Mouse (Mus musculus): ENCODE results near the gene Bpifb6. TPM values are rescaled to one million over a fixed set of nuclear protein-coding genes. Genes with fewer than 3 reads are reported as not detected.

Bpifb6 gene
- polyA plus RNA-seq, 1 experiment from 2014 or later, result not detected

- no peak overlapping the region for H3K4me3 ChIP-seq (replicated peaks; ENCODE audit: low read length)
These were observed 43.3 kb downstream of the Bpifb6 start for GRCm38 (mm10) chr2:153943537-153943936.

GRCm38 (mm10) chr2:153944567-153944966 lies 44.4 kb downstream of the Bpifb6 start:
- H3K4me2 ChIP-seq (ENCODE audit: low read length), result no peak overlapping the region
- no peak overlapping the region for H3K9ac ChIP-seq (replicated peaks; ENCODE audit: low read depth, low read length)
- no peak overlapping the region for H3K4me3 ChIP-seq (replicated peaks; ENCODE audit: low read length)
- ATAC-seq, result no peak
- no peak overlapping the region for H3K27ac ChIP-seq (ENCODE audit: low read length)
- H3K4me1 ChIP-seq (replicated peaks; ENCODE audit: control insufficient read depth, insufficient read depth, low read length), result no peaks in the 10 kb centered on the region
- no peaks in the 10 kb centered on the region for H3K36me3 ChIP-seq (ENCODE audit: control insufficient read depth, insufficient read depth)
- no peaks in the 10 kb centered on the region for H3K9me3 ChIP-seq (ENCODE audit: control insufficient read depth, low read length)
- no peaks in the 10 kb centered on the region for H3K27me3 ChIP-seq (replicated peaks; ENCODE audit: control insufficient read depth, insufficient read depth, low read length)
- whole genome bisulfite sequencing, result 93% methylated on average over 8 of the region's 8 CpGs

More at GRCm38 (mm10) chr2:153943537-153943936, 43.3 kb downstream of the Bpifb6 start:
- Histone ChIP-seq H3K27me3 (replicated peaks; ENCODE audit: control insufficient read depth, insufficient read depth, low read length) (no peaks in the 10 kb centered on the region), H3K9me3 (ENCODE audit: control insufficient read depth, low read length) (no peaks in the 10 kb centered on the region), H3K9ac (replicated peaks; ENCODE audit: low read depth, low read length) (no peak overlapping the region), H3K4me1 (replicated peaks; ENCODE audit: control insufficient read depth, insufficient read depth, low read length) (no peaks in the 10 kb centered on the region), H3K36me3 (ENCODE audit: control insufficient read depth, insufficient read depth) (no peaks in the 10 kb centered on the region), H3K27ac (ENCODE audit: low read length) (no peak overlapping the region), H3K4me2 (ENCODE audit: low read length) (no peak overlapping the region)
- WGBS, result 43% methylated on average over 3 of the region's 3 CpGs
- no peak for ATAC-seq

- H3K27ac ChIP-seq (ENCODE audit: low read length), result no peak overlapping the region
- no peaks in the 10 kb centered on the region for H3K9me3 ChIP-seq (ENCODE audit: control insufficient read depth, low read length)
- no peak overlapping the region for H3K4me2 ChIP-seq (ENCODE audit: low read length)
- ATAC-seq, result no peak
- H3K27me3 ChIP-seq (replicated peaks; ENCODE audit: control insufficient read depth, insufficient read depth, low read length), result no peaks in the 10 kb centered on the region
- 29% methylated on average over 6 of the region's 6 CpGs for WGBS
- no peak overlapping the region for H3K4me3 ChIP-seq (replicated peaks; ENCODE audit: low read length)
- no peaks in the 10 kb centered on the region for H3K36me3 ChIP-seq (ENCODE audit: control insufficient read depth, insufficient read depth)
- H3K4me1 ChIP-seq (replicated peaks; ENCODE audit: control insufficient read depth, insufficient read depth, low read length), result no peaks in the 10 kb centered on the region
- H3K9ac ChIP-seq (replicated peaks; ENCODE audit: low read depth, low read length), result no peak overlapping the region
These were observed 52.7 kb downstream of the Bpifb6 start for GRCm38 (mm10) chr2:153952897-153953296.

- Histone ChIP-seq H3K36me3 (ENCODE audit: control insufficient read depth, insufficient read depth) (no peaks in the 10 kb centered on the region), H3K27ac (ENCODE audit: low read length) (no peak overlapping the region), H3K9me3 (ENCODE audit: control insufficient read depth, low read length) (no peaks in the 10 kb centered on the region), H3K4me1 (replicated peaks; ENCODE audit: control insufficient read depth, insufficient read depth, low read length) (no peaks in the 10 kb centered on the region), H3K4me2 (ENCODE audit: low read length) (peak overlapping the region; percentile 21), H3K9ac (replicated peaks; ENCODE audit: low read depth, low read length) (no peak overlapping the region), H3K4me3 (replicated peaks; ENCODE audit: low read length) (no peak overlapping the region), H3K27me3 (replicated peaks; ENCODE audit: control insufficient read depth, insufficient read depth, low read length) (no peaks in the 10 kb centered on the region)
- no peak for ATAC-seq
- 7% methylated on average over 6 of the region's 6 CpGs for WGBS
These were observed 53.6 kb downstream of the Bpifb6 start for GRCm38 (mm10) chr2:153953836-153954235.

Other genes with a start within 250 kb of the Bpifb6 start
- gene Dnmt3c, start 203.7 kb upstream of the Bpifb6 start, polyA plus RNA-seq (2015; fragmentation: Nextera tagmentation; extraction: Ambion mirVana), result not detected in 2 replicates
- 414 and 456 TPM in 2 replicates for gene Mapre1, start 159.1 kb upstream of the Bpifb6 start, polyA plus RNA-seq (2015; fragmentation: Nextera tagmentation; extraction: Ambion mirVana)
- gene Efcab8, start 120.5 kb upstream of the Bpifb6 start, polyA plus RNA-seq (2015; fragmentation: Nextera tagmentation; extraction: Ambion mirVana), result 0.27 TPM in 1 of 2 replicates, not detected in the other
- not detected in 2 replicates for gene Sun5, start 29.3 kb upstream of the Bpifb6 start, polyA plus RNA-seq (2015; fragmentation: Nextera tagmentation; extraction: Ambion mirVana)
- not detected in 2 replicates for gene Bpifb2, start 25.3 kb upstream of the Bpifb6 start, polyA plus RNA-seq (2015; fragmentation: Nextera tagmentation; extraction: Ambion mirVana)
- not detected in 2 replicates for gene Bpifb3, start 17.8 kb downstream of the Bpifb6 start, polyA plus RNA-seq (2015; fragmentation: Nextera tagmentation; extraction: Ambion mirVana)
- gene Bpifb4, start 37.8 kb downstream of the Bpifb6 start, polyA plus RNA-seq (2015; fragmentation: Nextera tagmentation; extraction: Ambion mirVana), result not detected in 2 replicates
- gene Bpifa6, start 74.6 kb downstream of the Bpifb6 start, polyA plus RNA-seq (2015; fragmentation: Nextera tagmentation; extraction: Ambion mirVana), result not detected in 2 replicates
- not detected in 2 replicates for gene Bpifa2, start 107.9 kb downstream of the Bpifb6 start, polyA plus RNA-seq (2015; fragmentation: Nextera tagmentation; extraction: Ambion mirVana)
- gene Bpifa3, start 229.9 kb downstream of the Bpifb6 start, polyA plus RNA-seq (2015; fragmentation: Nextera tagmentation; extraction: Ambion mirVana), result not detected in 2 replicates
- gene Bpifa1, start 242.5 kb downstream of the Bpifb6 start, polyA plus RNA-seq (2015; fragmentation: Nextera tagmentation; extraction: Ambion mirVana), result 19.8 TPM in 1 of 2 replicates, not detected in the other